Mouse (Mus musculus) heart, postnatal 4 days (tissue): ENCODE data around the gene Vmn1r74. TPM values are rescaled to one million over a fixed set of nuclear protein-coding genes. Genes with fewer than 3 reads are reported as not detected.
"Not testable (repeated sequence)": the region's sequence is repeated elsewhere in the genome, so short reads cannot be mapped to it uniquely, and the experiment has no call there.

ENCODE experiments used
- DNase-seq: peaks from one replicate; pipeline ENCODE4 v3.0.0; 2021
- total RNA-seq, 2 experiments: library from RNA; stranded (reverse); gene quantifications; 2 replicates each; pipeline ENCODE4 v1.2.3; 2021

Vmn1r74 gene
- total RNA-seq = not detected

DNA sequence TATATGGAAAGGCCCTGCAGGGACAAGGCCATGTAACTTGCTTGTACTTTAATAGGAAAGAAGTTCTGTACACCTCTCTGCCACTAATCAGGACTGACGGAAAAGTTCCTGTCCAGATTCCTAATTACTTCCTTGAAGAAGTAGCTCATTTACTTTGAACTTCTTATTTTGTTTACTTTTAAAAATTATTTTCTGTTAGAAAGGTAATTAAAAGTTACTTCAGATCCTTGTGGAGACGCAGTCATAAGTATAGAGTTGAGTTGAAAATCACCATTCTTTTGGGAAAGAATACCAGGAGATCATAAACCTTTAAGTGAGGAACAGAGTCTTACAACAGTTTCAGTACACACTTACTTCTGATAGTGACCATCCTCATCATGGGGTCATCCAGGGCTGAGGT is at the start of gene Vmn1r74:
TSS of gene Vmn1r74 (plus strand) at position 301 of the 400 bp plus-strand sequence.
- DNase-seq = no peak

- DNase-seq = no peak
Measured at GRCm38 (mm10) chr7:11813751-11814150, 20.0 kb upstream of the Vmn1r74 start.

GRCm38 (mm10) chr7:11822166-11822565 is 11.6 kb upstream of the Vmn1r74 start:
- no peak for DNase-seq

DNA sequence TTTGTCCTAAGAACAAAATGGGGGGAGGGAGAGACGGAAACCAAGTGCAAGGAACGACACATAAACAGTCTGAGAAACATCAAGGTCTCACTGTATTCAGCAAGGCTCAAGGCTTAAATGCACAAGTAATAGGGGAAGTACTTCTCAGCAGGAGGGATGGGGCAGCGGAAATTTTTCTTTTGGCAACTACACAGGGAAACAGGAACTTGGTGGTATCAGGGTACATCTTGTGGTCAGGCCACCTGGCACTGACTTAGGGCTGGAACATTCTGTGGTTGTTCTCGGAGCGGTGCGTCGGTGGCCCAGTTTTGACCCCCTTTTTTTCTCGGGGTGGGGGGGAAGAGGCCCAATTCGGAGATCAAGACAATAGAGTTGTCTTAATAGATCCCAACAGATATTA is 10.5 kb upstream of the Vmn1r74 start:
- DNase-seq = not testable (repeated sequence)

GRCm38 (mm10) chr7:11874330-11874729 is 40.5 kb downstream of the Vmn1r74 start, which contains the start of gene Vmn1r75:
Vmn1r75 (plus strand) TSS chr7:11874630.
- DNase-seq = no peak

Other genes with a start within 250 kb of the Vmn1r74 start
- gene Zscan4-ps3, start 224.7 kb upstream of the Vmn1r74 start, total RNA-seq = not detected
- gene Vmn1r72, start 153.8 kb upstream of the Vmn1r74 start, total RNA-seq = not detected
- gene Vmn1r73, start 103.7 kb upstream of the Vmn1r74 start, total RNA-seq = not detected
- gene Vmn1r75, start 40.6 kb downstream of the Vmn1r74 start, total RNA-seq = not detected
- not detected for gene Vmn1r76, start 104.2 kb downstream of the Vmn1r74 start, total RNA-seq
- not detected for gene Vmn1r77, start 202.8 kb downstream of the Vmn1r74 start, total RNA-seq